Mouse (Mus musculus) Patski (cell line): Measurements from ENCODE around the gene Maml1. TPM values are rescaled to one million over a fixed set of nuclear protein-coding genes. Genes with fewer than 3 reads are reported as not detected.

Source experiments
- ATAC-seq: fragments of 100-300 bp; one replicate; pipeline ENCODE4 v1.8.0; 2021
- CTCF ChIA-PET: fragments of 350-600 bp; sonication (Branson Sonifier 250); formaldehyde crosslinking; loops from one replicate; lab custom pipeline; 2022; ENCODE audit warnings: inconsistent platforms; lab: Charles Lee
- POLR2A ChIA-PET: fragments of 350-600 bp; sonication (Branson Sonifier 250); formaldehyde crosslinking; loops from one replicate; lab custom pipeline; 2022; ENCODE audit warnings: antibody characterized with exemption, inconsistent platforms; lab: Charles Lee
- DNase-seq: peaks from one replicate; pipeline ENCODE4 v3.0.0-alpha.2; 2011; ENCODE audit warnings: low read depth, low spot score
- H3K27me3 ChIP-seq: fragments of 371-371 bp; one replicate; pipeline ENCODE4 v1.5.1; 2021
- CTCF ChIP-seq: fragments of 100-300 bp; IDR thresholded peaks from one replicate; pipeline ENCODE4 v1.5.1; 2021
- in situ Hi-C: fragments of 300-500 bp; cut with MboI; formaldehyde crosslinking; loops from 3 replicates; pipeline ENCODE4 v1.11.1; 2018; ENCODE audit warnings: low pct_unique_long_range_greater_than_20kb, mixed read lengths
- polyA plus RNA-seq: library from polyadenylated mRNA; unstranded; gene quantifications from one replicate; pipeline ENCODE4 v1.2.3, GENCODE M21; 2021

Gene Maml1
- polyA plus RNA-seq, 1 experiment from 2014 or later: 21.5 TPM

GRCm38 (mm10) chr11:50226406-50226805 is 65.7 kb downstream of the Maml1 start:
- TF ChIP-seq CTCF: no peak
- H3K27me3 ChIP-seq: no peaks in the 10 kb centered on the region
- no peak for DNase-seq
- POLR2A ChIA-PET: interaction anchor here (0.9 to 8.0 kb wide), 4 partner anchors 9 to 65 kb away, joined by 3 to 60 read pairs (median 4); partner anchors contain the start of genes Mgat4b and Sqstm1
- no peak for ATAC-seq
- CTCF ChIA-PET: interaction anchor here (0.8 to 1.3 kb wide), 4 partner anchors 12 to 95 kb away, joined by 3 read pairs; partner anchors contain the start of gene Tbc1d9b
- in situ Hi-C loops: loop anchor here (5.0 kb wide), 1 partner anchor 64 kb away; no protein-coding TSS in a partner anchor

GRCm38 (mm10) chr11:50225611-50226378 is 66.3 kb downstream of the Maml1 start:
- POLR2A ChIA-PET: interaction anchor here (0.7 to 8.0 kb wide), 7 partner anchors 9 to 139 kb away, joined by 3 to 60 read pairs (median 4); partner anchors contain the start of genes Mgat4b and Sqstm1
- DNase-seq (no peak), ATAC-seq (peak; percentile 32)
- CTCF ChIA-PET: interaction anchor here (0.5 to 1.4 kb wide), 6 partner anchors 11 to 147 kb away, joined by 3 to 10 read pairs (median 3); no protein-coding TSS in a partner anchor
- TF ChIP-seq CTCF: no peak
- in situ Hi-C loops: loop anchor here (5.0 kb wide), 1 partner anchor 63 kb away; no protein-coding TSS in a partner anchor
- H3K27me3 ChIP-seq: no peaks in the 10 kb centered on the region

GRCm38 (mm10) chr11:50224671-50225530 is 67.2 kb downstream of the Maml1 start:
- no peaks in the 10 kb centered on the region for H3K27me3 ChIP-seq
- ChIA-PET CTCF (interaction anchor here (0.6 to 2.2 kb wide), 9 partner anchors 9 to 359 kb away, joined by 3 to 11 read pairs (median 4); no protein-coding TSS in a partner anchor), POLR2A (interaction anchor here (0.7 to 8.0 kb wide), 7 partner anchors 13 to 140 kb away, joined by 3 to 60 read pairs (median 4); partner anchors contain the start of genes Mgat4b and Sqstm1)
- in situ Hi-C loops: loop anchor here (5.0 kb wide), 1 partner anchor 63 kb away; no protein-coding TSS in a partner anchor
- peak; percentile 77 for ATAC-seq
- no peak for TF ChIP-seq CTCF
- DNase-seq: no peak

GRCm38 (mm10) chr11:50223783-50224662 is 68.1 kb downstream of the Maml1 start:
- DNase-seq: no peak
- no peak for ATAC-seq
- ChIA-PET CTCF (interaction anchor here (0.6 to 2.2 kb wide), 11 partner anchors 8 to 358 kb away, joined by 3 to 11 read pairs (median 4); no protein-coding TSS in a partner anchor), POLR2A (interaction anchor here (0.7 to 8.0 kb wide), 5 partner anchors 12 to 66 kb away, joined by 3 to 60 read pairs (median 5); partner anchors contain the start of genes Mgat4b and Sqstm1)
- TF ChIP-seq CTCF: no peak
- no peaks in the 10 kb centered on the region for H3K27me3 ChIP-seq
- in situ Hi-C loops: no loop called here

GRCm38 (mm10) chr11:50222559-50223276 is 69.4 kb downstream of the Maml1 start:
- DNase-seq: no peak
- TF ChIP-seq CTCF: no peak
- in situ Hi-C loops: no loop called here
- no peaks in the 10 kb centered on the region for H3K27me3 ChIP-seq
- CTCF ChIA-PET: interaction anchor here (0.7 to 2.2 kb wide), 3 partner anchors 9 to 39 kb away, joined by 3 to 7 read pairs (median 7); no protein-coding TSS in a partner anchor
- ATAC-seq: no peak
- POLR2A ChIA-PET: interaction anchor here (1.1 to 8.0 kb wide), 3 partner anchors 11 to 68 kb away, joined by 5 to 60 read pairs (median 7); partner anchors contain the start of genes Mgat4b and Sqstm1

- POLR2A ChIA-PET: interaction anchor here (8.0 kb wide), 1 partner anchor 8 kb away, joined by 60 read pairs; the partner anchor contains the start of genes Mgat4b and Sqstm1
- in situ Hi-C loops: no loop called here
- TF ChIP-seq CTCF: no peak
These were observed 72.3 kb downstream of the Maml1 start for GRCm38 (mm10) chr11:50219833-50220232.

GRCm38 (mm10) chr11:50217811-50218210 is 74.3 kb downstream of the Maml1 start:
- no peak for DNase-seq
- in situ Hi-C loops: no loop called here
- ChIA-PET CTCF (no interaction called here), POLR2A (no interaction called here)
- TF ChIP-seq CTCF: no peak
- no peaks in the 10 kb centered on the region for H3K27me3 ChIP-seq
- no peak for ATAC-seq

More at GRCm38 (mm10) chr11:50219833-50220232, 72.3 kb downstream of the Maml1 start:
- ATAC-seq (no peak), DNase-seq (no peak)
- CTCF ChIA-PET: no interaction called here
- H3K27me3 ChIP-seq: no peaks in the 10 kb centered on the region

GRCm38 (mm10) chr11:50216724-50217366 is 75.3 kb downstream of the Maml1 start:
- ChIA-PET POLR2A (interaction anchor here (0.6 to 0.9 kb wide), 2 partner anchors 9 to 18 kb away, joined by 3 to 4 read pairs; no protein-coding TSS in a partner anchor), CTCF (interaction anchor here (1.1 to 1.5 kb wide), 2 partner anchors 8 to 55 kb away, joined by 3 to 4 read pairs; no protein-coding TSS in a partner anchor)
- no peak for TF ChIP-seq CTCF
- ATAC-seq (no peak), DNase-seq (no peak)
- in situ Hi-C loops: no loop called here
- H3K27me3 ChIP-seq: no peaks in the 10 kb centered on the region
